Mouse (Mus musculus) cerebellum, adult 2 months (tissue): ENCODE data around the gene 1700109H08Rik.
A peak's percentile ranks its signal among the peaks of the same experiment; 100 is the strongest.

ENCODE experiments used
- CTCF ChIP-seq: fragments of 200-500 bp; IDR thresholded peaks from 2 replicates; pipeline ENCODE4 v1.5.1; 2011; ENCODE audit warnings: low read depth, mild to moderate bottlenecking, control low read depth, low read length, moderate library complexity, borderline replicate concordance; ENCODE audit not compliant: insufficient read depth
- POLR2A ChIP-seq: fragments of 200-500 bp; IDR thresholded peaks from 2 replicates; pipeline ENCODE4 v1.6.1; 2011; ENCODE audit warnings: low read length, control low read depth, borderline replicate concordance; ENCODE audit not compliant: insufficient read depth

- TF ChIP-seq CTCF (no peak), POLR2A (peak; percentile 37; the same call in 1 of the 2 replicates)
Measured at GRCm38 (mm10) chr5:3595693-3596398, 24.5 kb downstream of the 1700109H08Rik start, which contains the start of gene Pex1.
